Mouse (Mus musculus) right cerebral cortex, adult 2 months (tissue): ENCODE data around the gene Ppp1r1c.
A peak's percentile ranks its signal among the peaks of the same experiment; 100 is the strongest.

Source experiments
- DNase-seq, 2 experiments: peaks; one replicate each; pipeline ENCODE4 v3.0.0; 2021 to 2022; ENCODE audit warnings: low spot score in 2 of 2

Ppp1r1c gene

DNA sequence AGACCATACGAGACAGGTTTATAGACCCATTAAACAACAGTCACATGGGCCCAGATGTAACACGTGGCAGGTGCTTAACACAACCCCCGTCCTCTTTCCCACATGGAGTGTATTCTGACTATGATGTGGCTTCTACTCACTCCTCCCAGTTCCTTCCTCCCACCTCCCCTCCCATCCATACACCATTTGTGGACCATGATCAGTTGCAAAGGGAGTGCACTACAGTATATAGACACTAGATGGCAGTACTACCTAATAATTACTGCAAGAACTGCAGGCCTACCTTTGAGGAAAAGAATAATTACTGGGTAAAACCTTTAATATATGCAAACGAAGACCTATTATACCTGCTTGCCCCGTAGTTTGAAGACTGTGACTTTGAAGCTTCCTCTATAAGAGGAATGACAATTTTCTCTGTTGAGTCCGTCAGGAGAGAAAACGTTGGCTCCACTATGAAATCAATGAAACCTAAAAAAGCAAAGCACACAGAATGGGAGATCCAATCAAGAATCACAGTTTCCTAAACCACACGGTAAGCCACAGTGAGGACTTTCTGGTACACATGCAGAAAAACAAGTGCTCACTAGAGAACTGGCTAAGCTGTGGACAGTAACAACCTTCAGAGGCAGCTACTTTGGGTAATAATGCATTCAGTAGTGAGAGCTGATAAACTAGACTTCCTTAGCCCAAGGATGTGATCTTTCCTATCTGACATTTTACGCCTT, 157.9 kb downstream of the Ppp1r1c start:
- DNase-seq: peak; percentile 25 to 65
